Mouse (Mus musculus) heart, embryonic 16.5 days (tissue): ENCODE measurements around the gene Tecpr2. TPM values are rescaled to one million over a fixed set of nuclear protein-coding genes. Genes with fewer than 3 reads are reported as not detected.

Source experiments
- ATAC-seq: fragments of 200-750 bp; cut with Nextera tagmentation; replicated peaks from 2 replicates; pipeline ENCODE4 v1.8.0; 2017; ENCODE audit warnings: moderate number of reproducible peaks; ENCODE audit not compliant: insufficient read depth, low FRiP score; ENCODE audit errors: extremely low read depth
- H3K27ac ChIP-seq: fragments of 300-500 bp; sonication (generic); 2 replicates; pipeline ENCODE4 v1.5.1; 2014; ENCODE audit warnings: mild to moderate bottlenecking, low read length, control low read depth, moderate library complexity
- H3K27me3 ChIP-seq: fragments of 300-500 bp; sonication (generic); 2 replicates; pipeline ENCODE4 v1.6.1; 2014; ENCODE audit warnings: low read length, mixed read lengths; ENCODE audit not compliant: control insufficient read depth, insufficient read depth
- H3K36me3 ChIP-seq: fragments of 300-500 bp; sonication (generic); 2 replicates; pipeline ENCODE4 v1.6.1; 2014; ENCODE audit not compliant: control insufficient read depth, insufficient read depth
- H3K4me1 ChIP-seq: fragments of 300-500 bp; sonication (generic); 2 replicates; pipeline ENCODE4 v1.6.1; 2014; ENCODE audit warnings: low read length, mixed read lengths; ENCODE audit not compliant: control insufficient read depth, insufficient read depth
- H3K4me2 ChIP-seq: fragments of 300-500 bp; sonication (generic); 2 replicates; pipeline ENCODE4 v1.6.1; 2014; ENCODE audit warnings: low read depth, mild to moderate bottlenecking, control low read depth, low read length
- H3K4me3 ChIP-seq: fragments of 300-500 bp; sonication (generic); 2 replicates; pipeline ENCODE4 v1.5.1; 2014; ENCODE audit warnings: mild to moderate bottlenecking, control low read depth, low read length
- H3K9ac ChIP-seq: fragments of 300-500 bp; sonication (generic); 2 replicates; pipeline ENCODE4 v1.6.1; 2014; ENCODE audit warnings: low read length, control low read depth
- H3K9me3 ChIP-seq: fragments of 300-500 bp; sonication (generic); replicated peaks from 2 replicates; pipeline ENCODE4 v1.6.1; 2016; ENCODE audit warnings: low read length; ENCODE audit not compliant: control insufficient read depth
- WGBS: fragments of 180-500 bp; shearing (Covaris S2); extraction: QIAGEN DNeasy Blood & Tissue Kit; methylation state at CpG from one replicate; pipeline ENCODE4 v1.1.7; 2014; 5-methylcytosine and 5-hydroxymethylcytosine counted together
- polyA plus RNA-seq: library from polyadenylated mRNA; unstranded; fragments of >200 nt; fragmentation: Nextera tagmentation; extraction: Ambion mirVana; gene quantifications from 2 replicates; pipeline ENCODE4 v1.2.1, GENCODE M21; 2015

The Tecpr2 gene
- polyA plus RNA-seq, 1 experiment from 2014 or later: 2.2 TPM

GRCm38 (mm10) chr12:110993226-110993625 lies 104.2 kb downstream of the Tecpr2 start:
- Histone ChIP-seq H3K9ac (no peak overlapping the region), H3K27me3 (no peaks in the 10 kb centered on the region), H3K4me3 (no peak overlapping the region), H3K9me3 (peaks cover 6% of the 10 kb centered on the region), H3K27ac (no peak overlapping the region), H3K4me2 (no peak overlapping the region), H3K4me1 (0 out of 2 replicates have a peak, but pooled peaks cover 2% of the 10 kb centered on the region), H3K36me3 (no peaks in the 10 kb centered on the region)
- WGBS: 85% methylated on average over 3 of the region's 3 CpGs
- ATAC-seq: no peak

GRCm38 (mm10) chr12:110994666-110995065 lies 105.6 kb downstream of the Tecpr2 start:
- no peaks in the 10 kb centered on the region for H3K27me3 ChIP-seq
- no peak overlapping the region for H3K4me3 ChIP-seq
- H3K4me1 ChIP-seq: 0 out of 2 replicates have a peak, but pooled peaks cover 2% of the 10 kb centered on the region
- ATAC-seq: no peak
- no peak overlapping the region for H3K27ac ChIP-seq
- no peak overlapping the region for H3K9ac ChIP-seq
- H3K4me2 ChIP-seq: no peak overlapping the region
- WGBS: 36% methylated on average over 12 of the region's 12 CpGs
- no peaks in the 10 kb centered on the region for H3K36me3 ChIP-seq
- H3K9me3 ChIP-seq: peaks cover 6% of the 10 kb centered on the region

- WGBS: 95% methylated on average over 11 of the region's 11 CpGs
- no peak for ATAC-seq
- H3K4me2 ChIP-seq: no peak overlapping the region
Measured at GRCm38 (mm10) chr12:110998092-110998491, 109.0 kb downstream of the Tecpr2 start.

GRCm38 (mm10) chr12:110999820-111000219 lies 110.8 kb downstream of the Tecpr2 start:
- Histone ChIP-seq H3K4me1 (no peaks in the 10 kb centered on the region), H3K27me3 (no peaks in the 10 kb centered on the region), H3K4me3 (no peak overlapping the region), H3K9ac (no peak overlapping the region), H3K9me3 (peaks cover 6% of the 10 kb centered on the region), H3K36me3 (no peaks in the 10 kb centered on the region), H3K27ac (no peak overlapping the region), H3K4me2 (no peak overlapping the region)
- no peak for ATAC-seq
- 58% methylated on average over 2 of the region's 2 CpGs for WGBS

More at GRCm38 (mm10) chr12:110998092-110998491, 109.0 kb downstream of the Tecpr2 start:
- H3K9me3 ChIP-seq: peaks cover 6% of the 10 kb centered on the region
- no peaks in the 10 kb centered on the region for H3K4me1 ChIP-seq
- no peak overlapping the region for H3K27ac ChIP-seq
- no peaks in the 10 kb centered on the region for H3K27me3 ChIP-seq
- no peaks in the 10 kb centered on the region for H3K36me3 ChIP-seq
- H3K9ac ChIP-seq: no peak overlapping the region
- H3K4me3 ChIP-seq: no peak overlapping the region

- Histone ChIP-seq H3K36me3 (no peaks in the 10 kb centered on the region), H3K4me2 (no peak overlapping the region), H3K27ac (no peak overlapping the region), H3K4me3 (no peak overlapping the region), H3K4me1 (peaks cover 1% of the 10 kb centered on the region; the same call in 1 of the 2 replicates), H3K9ac (no peak overlapping the region), H3K27me3 (no peaks in the 10 kb centered on the region), H3K9me3 (peaks cover 6% of the 10 kb centered on the region)
- ATAC-seq: no peak
- WGBS: 91% methylated on average over 7 of the region's 7 CpGs
Measured at GRCm38 (mm10) chr12:111000956-111001355, 111.9 kb downstream of the Tecpr2 start.

- H3K4me2 ChIP-seq: no peak overlapping the region
- no peak overlapping the region for H3K4me3 ChIP-seq
- WGBS: 73% methylated on average over 9 of the region's 9 CpGs
- H3K27me3 ChIP-seq: no peaks in the 10 kb centered on the region
- no peak for ATAC-seq
- no peaks in the 10 kb centered on the region for H3K9me3 ChIP-seq
- H3K4me1 ChIP-seq: peaks cover 26% of the 10 kb centered on the region
- H3K9ac ChIP-seq: no peak overlapping the region
- no peaks in the 10 kb centered on the region for H3K36me3 ChIP-seq
- H3K27ac ChIP-seq: no peak overlapping the region
Measured at GRCm38 (mm10) chr12:111004142-111004541, 115.1 kb downstream of the Tecpr2 start.

GRCm38 (mm10) chr12:111005803-111006202 lies 116.7 kb downstream of the Tecpr2 start:
- H3K4me1 ChIP-seq: peaks cover 35% of the 10 kb centered on the region
- ATAC-seq: no peak
- H3K27ac ChIP-seq: no peak overlapping the region

GRCm38 (mm10) chr12:111006339-111006738 lies 117.3 kb downstream of the Tecpr2 start:
- no peak for ATAC-seq
- Histone ChIP-seq H3K27ac (0 out of 2 replicates have a peak overlapping the region, but pooled peaks have one; percentile 43), H3K4me3 (no peak overlapping the region), H3K27me3 (no peaks in the 10 kb centered on the region), H3K4me1 (peaks cover 35% of the 10 kb centered on the region), H3K4me2 (no peak overlapping the region), H3K9ac (no peak overlapping the region), H3K36me3 (no peaks in the 10 kb centered on the region), H3K9me3 (no peaks in the 10 kb centered on the region)
- WGBS: 47% methylated on average over 5 of the region's 5 CpGs

More at GRCm38 (mm10) chr12:111005803-111006202, 116.7 kb downstream of the Tecpr2 start:
- Histone ChIP-seq H3K36me3 (no peaks in the 10 kb centered on the region), H3K4me3 (no peak overlapping the region), H3K9me3 (no peaks in the 10 kb centered on the region), H3K4me2 (no peak overlapping the region), H3K9ac (no peak overlapping the region), H3K27me3 (no peaks in the 10 kb centered on the region)
- WGBS: 66% methylated on average over 6 of the region's 6 CpGs

- peaks cover 35% of the 10 kb centered on the region for H3K4me1 ChIP-seq
- peak overlapping the region; percentile 75 for H3K27ac ChIP-seq
- peaks cover 2% of the 10 kb centered on the region for H3K9me3 ChIP-seq
- H3K4me2 ChIP-seq: no peak overlapping the region
- H3K27me3 ChIP-seq: no peaks in the 10 kb centered on the region
- H3K9ac ChIP-seq: peak overlapping the region; percentile 45; the same call in 1 of the 2 replicates
- no peaks in the 10 kb centered on the region for H3K36me3 ChIP-seq
- WGBS: 48% methylated on average over 14 of the region's 14 CpGs
- peak; percentile 62 for ATAC-seq
- H3K4me3 ChIP-seq: no peak overlapping the region
Measured at GRCm38 (mm10) chr12:111007134-111008103, 118.4 kb downstream of the Tecpr2 start.
